Mouse (Mus musculus) urinary bladder, adult 2 months (tissue): ENCODE data around the gene Rbms2. TPM values are rescaled to one million over a fixed set of nuclear protein-coding genes. Genes with fewer than 3 reads are reported as not detected.
"Not testable (repeated sequence)": the region's sequence is repeated elsewhere in the genome, so short reads cannot be mapped to it uniquely, and the experiment has no call there.

Experiments
- DNase-seq: peaks from one replicate; pipeline ENCODE4 v3.0.0; 2022; ENCODE audit warnings: low spot score
- polyA plus RNA-seq: library from polyadenylated mRNA; depleted of rRNA; stranded (reverse); fragments of >200 nt; gene quantifications from 2 replicates; pipeline ENCODE4 v1.2.3, GENCODE M21; 2012

Rbms2 gene
- polyA plus RNA-seq, 1 experiment = 88.2 TPM

DNA sequence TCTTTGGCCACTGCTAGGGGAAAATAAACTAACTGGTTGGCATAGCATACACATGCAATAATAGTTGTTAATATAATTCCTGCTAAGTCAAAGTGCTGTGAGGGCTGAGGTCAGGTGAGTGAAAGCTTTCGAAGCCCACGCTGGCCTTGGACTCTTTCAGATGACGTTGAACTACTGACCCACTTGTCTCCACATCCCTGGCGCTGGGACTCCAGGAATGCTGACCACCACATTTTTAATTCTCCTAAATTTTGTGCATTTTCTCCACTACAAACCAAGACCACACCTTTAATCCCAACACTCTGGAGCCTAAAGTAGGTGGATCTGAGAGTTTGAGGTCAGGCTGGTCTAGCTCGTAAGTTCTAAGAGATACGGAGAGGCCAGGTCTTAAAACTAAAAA is 13.0 kb upstream of the Rbms2 start:
- no peak for DNase-seq

DNA sequence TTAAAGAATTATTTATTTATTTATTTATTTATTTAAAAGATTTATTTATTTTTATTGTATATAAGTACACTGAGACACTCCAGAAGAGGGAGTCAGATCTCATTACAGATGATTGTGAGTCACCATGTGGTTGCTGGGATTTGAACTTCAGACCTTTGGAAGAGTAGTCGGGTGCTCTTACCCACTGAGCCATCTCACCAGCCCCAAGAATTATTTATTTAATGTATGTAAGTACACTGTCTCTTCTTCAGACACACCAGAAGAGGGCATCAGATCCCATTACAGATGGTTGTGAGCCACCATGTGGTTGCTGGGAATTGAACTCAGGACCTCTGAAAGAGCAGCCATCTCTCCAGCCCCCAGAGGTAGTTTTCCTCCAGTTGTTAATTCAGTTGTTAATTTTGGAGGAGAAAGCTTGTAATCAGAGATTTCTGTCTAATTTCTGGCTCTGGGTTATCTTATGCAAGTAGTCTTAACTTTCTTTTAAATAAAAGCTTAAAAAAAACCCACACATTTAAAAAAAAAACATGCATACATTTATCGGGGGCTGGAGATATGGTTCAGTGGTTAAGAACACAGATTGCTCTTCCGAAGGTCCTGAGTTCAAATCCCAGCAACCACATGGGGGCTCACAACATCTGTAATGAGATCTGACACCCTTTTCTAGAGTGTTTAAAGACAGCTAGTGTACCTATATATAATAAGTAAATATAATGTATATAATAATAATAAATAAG is 12.1 kb upstream of the Rbms2 start:
- DNase-seq = not testable (repeated sequence)

DNA sequence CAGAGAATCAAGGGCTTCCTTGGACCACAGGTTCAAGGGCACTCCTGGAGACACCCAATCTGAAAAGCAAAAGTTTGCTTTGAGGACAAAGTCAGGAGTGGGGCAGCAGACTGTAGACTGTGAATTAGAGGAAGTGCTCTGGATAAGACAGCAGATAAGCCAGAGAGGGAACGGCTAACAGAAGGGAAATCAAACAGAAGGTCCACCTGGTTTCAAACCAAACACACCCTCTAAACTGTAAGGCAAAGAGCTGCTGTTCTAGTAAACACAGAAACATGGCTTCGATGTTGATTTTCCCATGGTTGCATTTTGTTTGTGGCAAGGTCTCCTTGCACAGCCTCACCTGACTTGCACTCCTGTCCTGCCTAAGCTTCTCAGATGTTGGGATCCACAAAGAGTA is 11.4 kb upstream of the Rbms2 start:
- DNase-seq = no peak

DNA sequence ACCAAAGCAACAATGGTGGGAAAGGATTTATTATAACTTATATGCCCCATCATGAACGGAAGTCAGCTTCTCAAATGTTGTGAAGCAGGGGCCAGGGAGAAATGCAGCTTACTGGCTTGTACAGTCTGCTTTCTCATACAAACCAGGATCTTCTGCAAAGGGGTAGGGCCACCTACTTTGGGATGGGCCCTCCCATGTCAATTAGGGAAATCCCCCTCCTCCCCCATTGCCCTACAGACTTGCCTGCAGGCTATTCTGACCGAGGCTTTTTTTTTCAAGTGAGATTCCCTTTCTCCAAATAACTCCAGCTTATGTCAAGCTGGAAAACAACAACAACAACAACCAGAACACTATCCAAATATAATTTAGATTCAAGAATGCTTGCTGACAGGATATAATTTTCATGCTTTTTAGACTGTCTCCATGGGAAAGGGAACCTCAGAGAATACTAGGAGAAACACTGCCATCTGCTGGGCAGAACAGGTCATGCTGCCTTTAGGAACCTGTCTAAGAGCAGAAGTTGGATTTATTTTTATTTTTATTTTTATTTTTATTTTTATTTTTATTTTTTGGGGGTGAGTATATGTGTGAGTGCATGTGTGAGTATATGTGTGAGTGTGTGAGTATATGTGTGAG is 8.3 kb upstream of the Rbms2 start:
- no peak for DNase-seq

DNA sequence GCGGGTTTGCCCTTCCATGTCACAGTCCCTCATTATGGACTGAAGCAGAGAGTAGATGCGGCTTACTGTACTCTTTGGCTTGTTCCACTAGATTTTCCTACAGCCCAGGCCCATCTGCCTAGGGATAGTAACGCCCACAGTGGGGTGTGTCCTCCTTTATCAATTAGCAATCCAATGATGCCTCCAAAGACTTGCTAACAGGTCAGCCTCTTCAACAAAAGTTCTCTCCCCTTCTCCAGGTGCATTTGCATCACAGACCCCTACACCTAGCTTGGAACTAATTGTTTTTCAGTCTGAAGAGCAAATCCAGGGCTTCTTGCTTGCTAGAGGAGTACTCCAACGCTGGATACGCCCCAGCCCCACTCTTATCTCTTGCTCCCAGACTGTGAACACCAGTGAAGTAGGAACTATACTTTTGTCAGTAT is 7.1 kb upstream of the Rbms2 start:
- DNase-seq = no peak

DNA sequence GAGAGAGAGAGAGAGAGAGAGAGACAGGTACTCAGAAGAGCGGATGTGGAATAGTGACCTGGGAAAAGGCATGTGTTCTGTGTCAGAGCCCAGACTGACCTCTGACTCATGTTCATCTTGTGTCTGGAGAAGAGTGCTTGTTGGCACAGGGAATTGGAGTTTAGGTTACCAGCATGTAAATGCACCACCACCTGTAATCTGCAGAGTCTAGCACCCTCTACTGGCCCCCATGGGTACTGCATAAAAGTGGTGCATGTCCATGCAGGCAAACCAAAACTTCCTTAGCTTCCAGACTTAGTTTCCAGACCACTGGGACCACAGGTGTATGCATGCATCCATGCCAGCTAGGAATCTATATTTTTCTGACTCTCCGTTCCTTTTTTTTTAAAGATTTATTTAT is 5.9 kb upstream of the Rbms2 start:
- DNase-seq = peak; percentile 43

DNA sequence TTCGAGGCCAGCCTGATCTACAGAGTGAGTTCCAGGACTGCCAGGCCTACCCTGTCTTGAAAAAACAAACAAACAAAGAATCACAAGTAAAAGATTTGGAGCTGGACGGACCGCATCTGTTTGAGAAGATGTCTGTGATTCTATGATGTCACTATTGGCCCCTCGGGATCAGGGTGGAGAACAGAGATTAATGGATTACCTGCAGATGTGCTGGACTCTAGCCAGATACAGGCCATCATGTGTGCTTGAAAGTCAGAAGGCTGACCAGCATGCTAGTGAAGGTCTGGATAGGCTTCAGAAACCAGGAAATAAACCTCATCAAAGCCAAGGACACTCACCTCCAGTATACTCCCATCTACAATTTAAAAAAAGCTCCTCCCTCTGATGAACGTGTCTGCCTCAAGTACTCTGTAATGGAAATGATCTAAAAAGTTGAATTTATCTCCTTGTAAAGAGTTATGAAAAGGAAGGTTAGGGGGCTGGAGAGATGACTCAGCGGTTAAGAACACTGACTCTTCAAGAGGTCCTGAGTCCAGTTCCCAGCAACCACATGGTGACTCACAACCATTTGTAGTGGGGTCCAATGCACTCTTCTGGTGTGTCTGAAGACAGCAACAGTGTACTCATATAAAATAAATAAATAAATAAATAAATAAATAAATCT is 5.3 kb upstream of the Rbms2 start:
- DNase-seq = no peak

DNA sequence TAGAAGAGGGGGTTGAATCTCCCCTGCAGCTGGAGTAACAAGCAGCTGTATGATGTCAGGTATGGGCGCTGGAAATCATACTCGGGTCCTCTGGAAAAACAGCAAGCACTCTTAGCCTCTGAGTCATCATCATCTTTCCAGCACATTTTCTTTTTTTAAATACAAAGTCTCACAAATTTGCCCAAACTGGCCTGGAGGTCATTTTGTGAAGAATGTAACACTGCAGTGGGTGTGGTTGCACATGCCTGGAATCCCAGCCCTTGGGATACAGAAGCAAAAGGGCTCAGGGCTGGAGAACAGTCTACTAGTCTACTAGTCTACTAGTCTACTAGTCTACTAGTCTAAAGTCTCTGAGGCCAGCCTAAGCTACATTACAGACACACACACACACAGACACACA is 4.2 kb upstream of the Rbms2 start:
- DNase-seq = no peak

DNA sequence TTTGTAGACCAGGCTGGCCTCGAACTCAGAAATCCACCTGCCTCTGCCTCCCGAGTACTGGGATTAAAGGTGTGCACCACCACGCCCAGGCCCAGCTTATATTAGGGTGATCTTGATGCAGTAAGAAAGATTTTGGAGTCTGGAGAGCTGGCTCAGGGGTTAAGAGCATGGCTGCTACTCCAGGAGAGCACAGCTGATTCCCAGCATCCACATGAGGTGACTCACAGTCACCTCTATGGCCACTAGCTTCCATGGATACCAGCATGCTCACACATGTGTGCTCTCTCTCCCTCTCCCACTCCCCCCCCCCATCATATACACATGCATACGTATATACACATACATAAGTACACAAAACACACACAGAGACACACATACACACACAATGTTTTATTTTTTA is 2.8 kb downstream of the Rbms2 start:
- DNase-seq = no peak

DNA sequence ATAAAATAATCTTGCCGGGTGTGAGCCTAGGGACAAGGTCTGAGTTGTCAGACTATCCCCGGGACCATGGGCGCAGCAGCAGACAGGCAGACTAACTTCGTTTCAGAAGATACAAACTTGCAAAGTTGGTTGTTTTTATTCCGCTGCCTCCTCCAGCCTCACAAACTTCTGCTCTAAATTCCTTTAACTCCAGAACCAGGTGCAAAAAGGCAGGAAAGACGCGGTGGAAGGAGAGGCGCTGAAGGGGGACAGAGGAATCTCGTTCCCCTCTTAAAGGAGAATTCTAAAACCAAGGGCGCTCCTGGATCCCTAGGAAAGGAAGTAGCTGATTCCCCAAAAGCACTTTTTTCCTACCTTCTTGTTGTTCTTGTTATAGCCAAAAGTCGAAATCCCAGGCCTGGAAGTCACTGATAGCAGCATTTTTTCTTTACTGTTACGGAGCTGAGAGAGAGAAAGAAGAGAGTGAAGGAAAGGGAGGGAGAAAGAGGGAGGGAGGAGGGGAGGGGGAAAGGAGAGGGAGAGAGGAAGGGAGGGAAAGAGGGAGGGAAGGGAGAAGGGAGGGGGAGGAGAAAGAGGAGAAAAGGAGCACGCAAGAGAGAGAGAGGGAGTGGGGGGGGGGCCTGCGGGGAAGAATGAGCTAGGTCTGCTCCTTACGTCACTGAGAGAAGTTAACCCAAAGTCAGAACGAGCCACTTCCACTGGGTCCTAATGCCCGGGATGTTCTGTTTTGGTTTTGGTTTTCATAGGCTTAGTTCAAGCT is 3.9 kb downstream of the Rbms2 start:
- no peak for DNase-seq

DNA sequence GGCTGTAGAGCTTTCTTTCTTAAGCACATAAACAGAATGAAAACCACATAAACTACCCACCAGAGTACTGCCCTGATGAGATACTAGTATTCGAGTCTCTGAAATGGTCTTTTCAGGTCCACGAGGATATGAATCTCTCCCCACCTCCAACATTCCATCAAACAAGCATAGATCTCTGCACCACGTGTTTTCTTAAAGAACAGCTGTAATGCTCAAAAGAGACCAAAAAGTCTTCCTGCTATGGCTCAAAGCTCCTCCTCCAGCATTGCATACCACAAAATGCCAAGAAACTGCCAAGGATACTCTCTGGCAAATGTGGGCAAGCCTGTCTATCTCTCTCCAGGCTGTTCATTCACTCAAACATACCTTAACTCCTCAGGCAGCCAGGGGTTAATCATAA is 4.8 kb downstream of the Rbms2 start:
- DNase-seq = no peak

DNA sequence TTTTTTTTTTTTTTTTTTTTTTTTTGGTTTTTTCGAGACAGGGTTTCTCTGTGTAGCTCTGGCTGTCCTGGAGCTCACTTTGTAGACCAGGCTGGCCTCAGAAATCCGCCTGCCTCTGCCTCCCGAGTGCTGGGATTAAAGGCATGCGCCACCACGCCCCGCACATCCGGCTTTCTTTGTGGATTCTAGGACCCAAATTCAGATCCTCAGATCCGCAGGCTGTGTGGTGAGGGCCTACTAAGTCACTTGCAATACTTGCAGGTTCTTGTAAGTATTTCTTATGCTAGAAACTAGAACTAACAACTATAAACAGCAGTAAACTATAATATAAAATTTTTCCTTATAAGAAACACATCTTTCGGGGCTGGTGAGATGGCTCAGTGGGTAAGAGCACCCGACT is 8.7 kb downstream of the Rbms2 start:
- not testable (repeated sequence) for DNase-seq

DNA sequence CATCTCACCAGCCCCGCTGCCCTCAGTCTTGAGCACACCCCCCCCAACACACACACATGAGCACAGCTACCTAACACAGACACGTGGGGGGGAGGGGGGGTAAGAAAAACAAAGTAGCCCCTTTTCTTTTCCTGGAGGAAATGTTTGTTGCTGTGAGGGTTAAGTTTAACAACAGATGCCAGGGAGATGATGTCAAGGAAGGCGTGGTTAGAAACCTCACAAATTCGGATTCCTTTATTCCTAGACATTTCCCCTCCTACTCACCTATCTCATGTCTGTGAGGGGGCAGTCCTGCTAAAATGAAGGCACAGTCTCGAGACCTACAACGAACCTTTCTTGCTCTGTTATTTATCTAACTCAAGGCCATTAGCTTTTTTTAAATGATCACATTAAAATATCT is 13.0 kb downstream of the Rbms2 start:
- DNase-seq = no peak

DNA sequence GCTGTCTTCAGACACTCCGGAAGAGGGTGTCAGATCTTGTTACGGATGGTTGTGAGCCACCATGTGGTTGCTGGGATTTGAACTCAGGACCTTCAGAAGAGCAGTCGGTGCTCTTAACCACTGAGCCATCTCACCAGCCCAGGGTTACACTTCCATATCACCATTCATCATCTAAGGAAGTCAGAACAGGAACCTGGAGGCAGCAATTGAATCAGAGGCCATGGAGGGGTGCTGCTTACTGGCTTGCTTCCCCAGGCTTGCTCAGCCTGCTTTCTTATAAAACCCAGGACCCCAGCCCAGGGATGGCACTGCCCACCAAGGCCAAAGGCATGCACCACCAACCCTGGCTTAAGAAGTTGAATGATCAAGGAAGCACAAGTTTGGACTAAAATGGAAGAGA is 14.4 kb downstream of the Rbms2 start:
- not testable (repeated sequence) for DNase-seq

DNA sequence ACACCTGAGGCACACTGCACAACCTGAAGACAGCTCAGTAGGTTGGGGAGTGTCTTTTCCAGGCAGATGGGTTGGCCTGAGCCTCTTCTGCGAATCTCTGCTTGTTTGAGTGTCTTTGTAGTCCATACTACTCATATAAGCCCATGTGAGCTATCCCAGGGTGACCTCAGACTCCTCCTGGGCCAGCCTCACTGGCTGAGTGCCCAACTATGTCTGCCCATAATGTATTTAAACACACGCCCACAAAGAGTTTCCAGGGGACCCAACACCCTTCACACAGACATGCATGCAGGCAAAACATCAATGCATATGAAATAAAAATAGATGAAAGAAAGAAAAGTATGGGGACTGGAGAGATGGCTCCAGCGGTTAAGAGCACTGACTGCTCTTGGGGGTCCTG is 26.1 kb downstream of the Rbms2 start:
- DNase-seq = no peak

DNA sequence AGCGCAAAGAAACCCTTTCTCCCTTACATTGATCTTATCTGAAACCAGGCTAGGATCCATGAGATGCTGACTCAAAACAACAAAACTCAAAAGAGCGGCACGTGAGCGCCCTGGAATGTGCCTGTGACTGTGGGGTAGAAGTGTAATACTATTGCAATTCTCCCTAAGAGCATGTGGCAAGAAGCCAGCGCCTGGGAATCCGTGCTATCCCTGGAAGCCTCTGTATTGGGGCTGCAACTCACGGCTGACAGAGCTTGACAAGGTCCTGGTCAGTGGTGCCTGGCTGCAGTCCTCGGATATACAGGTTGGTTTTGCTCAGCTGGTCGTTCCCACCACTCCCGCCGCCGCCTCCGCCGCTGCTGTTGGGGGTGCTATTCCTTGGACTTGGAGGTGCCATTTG is 29.2 kb downstream of the Rbms2 start:
- peak; percentile 47 for DNase-seq

DNA sequence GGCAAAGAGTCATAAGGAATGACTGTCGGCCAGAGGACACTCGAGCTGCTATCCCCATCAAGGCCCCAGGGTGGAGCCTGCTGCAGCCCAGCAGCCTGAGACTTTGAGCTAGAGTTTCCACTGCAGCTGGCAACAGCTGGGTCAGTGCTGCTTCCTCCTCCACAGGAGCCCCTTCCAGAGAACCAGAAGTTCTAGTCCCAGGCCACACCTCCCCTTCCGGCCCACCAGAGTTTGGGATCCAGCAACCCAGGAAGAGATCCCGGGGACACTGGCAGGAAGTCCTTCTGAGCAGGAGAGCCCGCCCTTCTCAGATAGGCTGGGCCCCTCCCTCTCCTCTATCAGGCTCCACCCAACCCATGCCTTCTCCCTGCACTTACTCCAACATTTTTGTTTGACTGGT is 30.5 kb downstream of the Rbms2 start:
- peak; percentile 48 for DNase-seq

DNA sequence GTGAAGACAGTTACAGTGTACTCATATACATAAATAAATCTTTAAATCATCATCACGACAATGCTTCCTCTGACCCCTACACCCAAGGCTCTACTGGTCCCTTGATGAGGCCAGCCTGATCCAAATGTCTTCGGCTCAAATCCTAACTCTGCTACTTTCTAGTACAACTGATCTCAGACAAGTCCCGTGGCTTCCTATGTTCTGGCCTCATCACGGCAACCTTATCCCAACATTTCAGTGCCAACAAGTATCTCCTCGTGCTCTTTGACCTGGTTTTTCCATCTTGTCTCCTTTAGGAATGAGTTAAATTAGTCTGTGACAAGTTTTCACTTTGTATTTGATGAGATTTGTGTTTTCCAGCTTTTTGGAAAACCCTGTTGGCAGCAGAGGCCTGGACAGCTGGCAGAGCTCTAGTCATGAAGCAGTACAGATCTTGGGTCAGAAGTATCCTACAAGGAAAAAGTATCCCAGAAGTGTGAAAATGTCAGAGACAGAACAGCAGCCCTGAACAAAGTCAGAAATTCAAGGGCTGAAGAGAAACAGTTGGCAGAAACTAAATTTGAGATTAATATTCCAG is 31.2 kb downstream of the Rbms2 start:
- no peak for DNase-seq

DNA sequence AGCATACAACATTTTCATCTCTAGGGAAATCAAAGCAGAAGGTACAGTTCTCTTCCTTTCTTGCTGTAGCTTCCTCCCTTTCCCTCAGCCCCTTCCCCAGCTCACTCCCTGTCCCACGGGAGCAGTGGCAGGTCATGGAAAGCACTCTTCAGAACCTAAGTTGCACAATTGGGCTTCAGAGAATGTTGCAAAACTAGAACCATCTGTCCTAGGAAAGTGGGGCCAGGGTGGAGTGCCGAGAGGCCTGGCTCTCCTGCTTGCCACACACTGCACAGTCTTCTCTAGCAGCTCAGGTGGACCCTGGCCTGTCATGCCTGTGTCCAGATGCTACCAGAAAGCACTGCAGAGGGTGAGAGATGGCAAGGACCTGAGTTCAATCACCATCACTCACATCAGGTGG is 35.1 kb downstream of the Rbms2 start:
- no peak for DNase-seq

DNA sequence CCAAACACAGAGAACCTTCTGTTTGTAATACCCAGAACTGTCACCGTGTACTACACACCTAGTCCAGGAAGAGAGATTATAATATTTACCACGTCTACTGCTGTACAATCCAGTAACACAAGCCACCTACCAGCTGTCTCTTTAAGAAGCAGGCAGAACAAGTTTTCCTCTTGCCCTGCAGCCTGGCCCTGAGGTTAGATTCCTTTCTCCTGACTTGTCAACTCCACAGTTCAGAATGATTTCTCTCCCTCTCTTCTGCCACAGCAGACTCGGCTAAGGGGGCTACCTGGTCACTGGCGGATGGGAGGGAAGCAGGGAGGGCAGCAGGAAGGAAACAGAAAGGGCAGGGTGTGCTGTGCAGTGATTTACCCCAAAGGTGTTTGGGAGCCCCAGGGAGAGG is 36.4 kb downstream of the Rbms2 start:
- DNase-seq = no peak

DNA sequence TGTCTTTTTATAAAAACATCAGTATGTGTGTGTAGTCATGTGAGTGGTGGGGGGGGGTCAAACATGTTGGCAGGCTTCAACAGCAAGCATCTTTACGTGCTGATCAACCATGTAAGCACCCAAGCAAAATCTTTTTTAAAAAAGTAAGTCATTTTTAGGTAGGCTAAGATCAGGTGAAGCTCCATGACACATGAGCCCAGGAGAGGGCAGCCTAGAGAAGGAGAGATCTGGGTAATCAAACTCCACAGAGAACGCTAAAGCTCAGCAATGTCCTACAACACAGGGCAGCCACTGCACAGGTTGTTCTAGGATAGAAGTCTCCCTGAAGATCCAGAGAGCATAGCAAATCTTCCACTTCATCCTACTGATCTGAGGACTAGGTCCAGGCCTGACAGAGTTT is 37.9 kb downstream of the Rbms2 start:
- no peak for DNase-seq
